Mouse (Mus musculus) NIH3T3 (cell line): ENCODE results near the gene Arhgap15.

Experiments used
- DNase-seq: peaks from one replicate; pipeline ENCODE4 v3.0.0-alpha.2; 2012; ENCODE audit warnings: low read depth

Arhgap15 gene

DNA sequence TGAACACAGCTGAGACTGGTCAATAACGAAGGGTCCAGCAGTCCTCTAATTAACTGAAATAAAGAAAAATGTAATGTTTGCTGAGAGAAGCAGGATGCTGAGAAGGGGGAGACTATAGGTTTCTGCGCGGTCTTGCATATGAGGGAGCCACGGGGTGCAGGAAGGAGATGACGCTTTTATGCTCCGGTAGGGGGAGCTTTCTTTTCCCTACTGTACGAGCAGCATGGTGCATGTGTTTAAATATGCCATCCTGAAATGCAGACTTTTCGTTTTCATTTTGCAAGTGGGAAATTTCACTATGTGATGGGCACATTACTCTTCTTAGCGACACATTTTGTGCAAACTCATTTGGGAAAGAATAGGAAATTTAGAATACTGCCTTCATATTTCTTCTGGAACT lies 442.1 kb downstream of the Arhgap15 start:
- DNase-seq = no peak

DNA sequence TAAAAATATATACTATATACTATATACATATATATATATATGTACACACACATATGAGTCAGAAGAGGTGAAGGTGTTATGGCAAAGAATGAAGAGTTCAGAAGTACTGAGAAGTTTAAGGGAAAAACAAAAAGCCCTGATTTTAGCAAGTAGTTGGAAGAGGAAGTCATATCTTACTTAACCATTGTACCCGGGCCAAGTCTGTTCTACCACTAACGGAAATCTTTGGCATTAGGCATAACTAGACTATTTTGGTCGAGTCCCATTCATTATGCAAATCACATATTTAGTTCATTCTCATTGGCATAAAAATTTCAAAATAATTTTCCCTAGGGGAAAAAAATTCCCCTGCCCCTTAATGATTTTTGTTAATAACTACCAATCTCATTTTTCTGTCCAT lies 443.4 kb downstream of the Arhgap15 start:
- DNase-seq = no peak

DNA sequence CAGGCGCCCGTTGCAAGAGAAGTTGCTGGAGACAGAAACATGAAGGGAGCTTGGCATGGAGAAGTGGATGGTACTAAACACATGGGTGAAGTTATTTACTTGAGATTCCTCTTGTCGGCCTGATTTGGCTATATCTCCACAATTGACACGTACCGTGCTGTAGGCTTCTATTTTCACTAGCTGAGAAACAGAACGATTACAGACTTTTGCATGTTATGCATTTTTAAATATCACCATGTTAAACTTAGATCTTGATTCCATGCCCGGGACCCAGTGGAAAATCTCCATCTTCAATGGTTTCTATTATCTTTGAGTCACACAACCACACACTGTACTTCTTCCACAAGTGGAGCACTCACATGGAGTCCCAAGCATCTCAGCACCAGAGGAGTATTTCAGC lies 466.9 kb downstream of the Arhgap15 start:
- no peak for DNase-seq

DNA sequence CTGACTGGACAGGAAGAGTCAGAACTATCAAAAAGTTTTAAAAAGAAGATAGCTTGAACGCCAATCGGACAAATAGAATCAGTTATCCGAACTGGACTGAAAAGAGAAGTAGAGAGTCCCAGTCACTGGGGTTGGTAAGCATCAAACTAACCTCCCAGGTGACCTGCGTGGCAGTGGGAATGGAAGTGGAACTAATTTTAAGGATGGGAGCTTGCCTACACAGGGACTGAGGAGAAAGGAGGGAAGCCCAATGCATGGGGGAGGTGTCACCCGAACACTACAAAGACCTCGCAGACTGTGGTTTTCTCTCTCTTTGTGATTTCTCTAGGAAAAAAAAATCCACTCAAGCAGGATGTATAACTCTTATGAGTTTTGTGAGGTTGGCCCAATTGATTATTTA lies 469.2 kb downstream of the Arhgap15 start:
- no peak for DNase-seq

DNA sequence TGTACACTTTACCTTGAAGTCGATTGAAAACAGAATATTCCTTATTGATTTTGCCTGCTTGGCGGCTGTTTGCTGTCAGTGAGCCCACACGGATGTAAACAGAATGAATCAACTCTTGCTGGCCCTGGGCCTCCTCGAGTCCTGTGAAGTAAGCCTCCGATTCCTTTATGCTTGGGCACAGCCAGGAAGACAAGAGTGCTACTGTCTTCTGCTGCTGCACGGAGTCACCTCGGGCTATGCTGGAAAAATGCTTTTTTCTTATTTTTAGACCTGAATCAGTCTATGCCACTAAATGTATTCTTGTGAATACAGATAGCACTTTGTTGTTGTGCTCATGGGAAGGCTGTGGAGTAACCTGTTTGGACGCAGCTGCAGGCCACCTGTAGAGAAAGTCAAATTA lies 469.7 kb downstream of the Arhgap15 start:
- DNase-seq = no peak

DNA sequence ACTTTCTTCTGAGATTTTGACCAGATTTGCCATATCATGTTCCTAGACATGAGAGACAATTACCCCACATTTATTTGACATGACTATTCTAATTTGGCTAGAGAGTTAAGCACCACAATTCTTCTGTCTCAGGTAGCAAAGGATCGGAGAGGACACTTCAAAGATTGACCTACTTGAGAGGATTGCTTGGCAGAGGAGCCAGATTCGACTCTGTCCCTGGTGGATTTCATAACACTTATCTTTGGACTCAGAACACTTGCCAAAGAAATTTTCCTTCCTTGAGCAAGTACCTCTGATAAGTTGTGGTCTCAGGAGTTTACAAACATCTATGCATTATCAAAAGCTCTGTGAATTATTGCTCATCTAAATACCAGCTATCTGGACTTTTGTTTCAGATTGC lies 473.1 kb downstream of the Arhgap15 start:
- DNase-seq = no peak

DNA sequence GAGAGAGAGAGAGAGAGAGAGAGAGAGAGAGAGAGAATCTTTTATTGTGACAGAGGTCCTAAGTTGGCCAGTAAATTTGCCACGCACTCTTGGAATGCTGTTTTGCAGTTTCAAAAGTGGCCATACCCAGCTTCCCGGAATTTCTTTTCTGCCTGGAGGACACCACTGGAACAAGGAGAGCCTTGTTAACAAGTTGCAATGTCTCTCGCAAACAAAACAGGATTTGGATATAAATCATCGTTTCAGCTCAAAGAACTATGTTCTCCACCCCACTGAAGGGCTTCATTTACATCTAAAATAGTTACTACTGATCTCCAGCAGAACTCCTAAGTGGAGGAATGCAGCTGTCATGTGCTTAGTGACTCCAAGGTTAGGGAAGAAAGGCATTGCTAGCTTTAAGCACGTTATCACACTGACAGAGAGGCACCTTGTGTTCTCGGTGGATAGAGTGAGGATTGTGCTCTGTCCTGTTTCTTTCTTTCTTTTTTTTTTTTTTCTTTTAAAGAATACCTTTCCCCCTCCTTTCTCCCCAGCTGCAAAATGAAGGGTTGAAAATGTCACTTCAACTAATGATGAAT lies 473.6 kb downstream of the Arhgap15 start:
- no peak for DNase-seq

DNA sequence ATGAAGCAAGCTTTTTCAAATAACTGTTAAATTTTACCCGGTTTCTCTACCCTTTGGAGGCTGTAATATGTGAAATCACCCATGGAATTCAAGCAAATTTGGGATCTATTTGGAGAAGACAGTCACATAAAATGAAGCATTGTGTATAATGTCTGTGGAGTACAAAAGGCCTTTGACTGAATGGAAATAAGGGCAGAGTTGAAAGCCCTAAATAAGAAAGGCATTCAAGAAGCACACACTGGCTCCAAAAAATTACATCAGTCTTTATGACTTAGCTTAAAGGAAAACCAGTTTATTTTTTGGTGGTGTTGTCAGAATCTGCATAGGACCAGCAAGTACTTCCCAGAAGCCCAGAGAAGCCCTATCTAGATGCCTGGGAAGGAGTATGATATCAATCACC lies 486.2 kb downstream of the Arhgap15 start:
- no peak for DNase-seq

DNA sequence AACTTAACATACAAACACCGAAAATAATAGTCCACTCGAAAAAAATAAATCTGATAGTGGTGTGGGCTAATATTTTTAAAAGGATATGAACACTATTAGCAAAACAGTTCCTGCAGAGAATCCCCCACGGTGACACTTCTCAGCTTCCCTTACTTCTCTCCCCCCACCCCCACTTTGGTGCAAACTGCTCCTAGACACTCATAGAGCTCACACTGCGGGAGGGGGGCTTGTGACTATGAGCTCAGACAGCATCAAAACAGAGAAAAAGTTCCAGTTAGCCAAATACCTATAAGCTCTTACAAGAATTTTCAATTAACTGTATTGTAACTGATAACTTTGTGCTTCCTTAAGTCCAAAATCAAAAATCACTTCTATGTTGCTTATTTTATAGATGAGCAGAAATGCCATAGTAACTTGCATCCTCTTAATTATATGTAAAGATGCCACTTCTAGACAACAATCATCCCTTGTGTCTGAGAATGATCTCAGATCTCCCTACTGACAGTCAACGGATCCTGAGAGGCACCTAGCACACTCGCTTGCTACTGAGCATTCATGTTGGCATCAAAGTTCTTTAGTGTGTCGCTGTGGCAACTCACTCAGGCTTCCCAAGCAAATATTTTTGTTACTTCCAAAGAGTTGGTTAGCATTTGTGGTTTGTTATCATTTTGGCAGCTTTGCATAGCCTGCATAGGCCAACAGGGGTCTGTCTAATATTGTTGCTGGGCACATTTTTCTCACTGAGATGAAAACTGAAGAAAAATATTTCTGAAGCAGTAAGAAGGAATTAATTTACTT lies 493.2 kb downstream of the Arhgap15 start:
- peak; percentile 17 for DNase-seq

DNA sequence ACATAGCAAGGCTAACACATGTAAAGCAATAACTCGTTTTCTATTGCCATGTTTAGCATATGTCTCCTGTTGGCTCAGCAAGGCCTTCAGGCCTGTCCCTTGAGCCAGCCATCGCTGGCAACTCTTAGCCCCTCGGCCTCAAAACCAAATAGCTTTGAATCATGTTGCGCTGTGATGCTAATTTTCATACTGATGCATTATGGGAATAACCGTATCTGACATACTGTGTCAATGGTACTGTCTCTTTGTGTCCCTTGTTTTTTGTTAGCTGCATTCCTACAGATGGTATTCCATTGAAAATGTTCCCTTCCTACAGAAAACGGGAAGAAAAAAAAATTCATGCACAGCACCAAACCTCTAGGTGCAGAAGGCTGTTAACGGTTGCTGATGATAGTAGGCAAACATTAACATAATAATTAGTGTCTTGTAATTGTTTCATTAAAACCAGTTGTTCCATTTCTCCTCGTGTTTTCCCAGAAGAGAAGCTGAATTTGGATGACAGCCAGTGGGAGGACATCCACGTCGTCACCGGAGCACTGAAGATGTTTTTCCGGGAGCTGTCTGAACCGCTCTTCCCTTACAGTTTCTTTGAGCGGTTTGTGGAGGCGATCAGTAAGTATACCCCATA lies 494.1 kb downstream of the Arhgap15 start:
- no peak for DNase-seq

DNA sequence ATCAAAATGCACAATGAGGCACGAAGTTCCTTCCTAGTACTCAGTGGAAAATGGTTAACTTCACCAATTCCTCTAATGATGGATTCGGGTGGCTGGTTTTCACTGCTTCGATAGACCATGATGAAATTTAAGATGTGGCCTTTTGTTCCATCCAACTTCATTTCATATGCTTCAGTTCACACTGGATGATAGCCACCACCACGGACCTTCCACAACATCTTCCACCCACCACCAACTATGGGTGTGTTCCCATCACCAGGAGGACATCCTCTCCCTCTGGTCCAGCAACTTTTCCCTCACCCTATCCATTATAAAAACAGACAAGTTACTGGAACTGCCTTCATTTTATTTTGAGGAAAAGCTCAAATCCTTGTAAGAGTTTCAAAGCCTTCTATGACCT lies 506.7 kb downstream of the Arhgap15 start:
- no peak for DNase-seq

DNA sequence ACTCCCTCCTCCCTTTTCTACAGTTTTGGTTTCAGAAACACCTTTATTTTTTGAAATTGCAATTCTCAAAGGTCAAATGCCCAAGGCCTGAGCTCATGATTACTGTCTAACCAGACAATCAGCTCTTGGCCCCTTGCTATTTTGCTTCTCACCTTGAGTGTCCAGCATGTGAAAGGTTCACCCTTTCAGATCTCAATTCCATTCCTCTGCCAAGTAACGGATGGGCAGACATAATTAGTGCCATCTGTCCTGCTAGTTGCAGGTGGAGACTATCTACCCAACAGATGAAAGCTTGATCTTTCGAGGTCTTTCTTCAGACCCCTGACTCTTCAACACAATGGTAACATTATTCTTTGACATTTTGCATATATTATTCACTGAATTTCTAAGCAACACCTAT lies 509.3 kb downstream of the Arhgap15 start:
- DNase-seq = no peak

DNA sequence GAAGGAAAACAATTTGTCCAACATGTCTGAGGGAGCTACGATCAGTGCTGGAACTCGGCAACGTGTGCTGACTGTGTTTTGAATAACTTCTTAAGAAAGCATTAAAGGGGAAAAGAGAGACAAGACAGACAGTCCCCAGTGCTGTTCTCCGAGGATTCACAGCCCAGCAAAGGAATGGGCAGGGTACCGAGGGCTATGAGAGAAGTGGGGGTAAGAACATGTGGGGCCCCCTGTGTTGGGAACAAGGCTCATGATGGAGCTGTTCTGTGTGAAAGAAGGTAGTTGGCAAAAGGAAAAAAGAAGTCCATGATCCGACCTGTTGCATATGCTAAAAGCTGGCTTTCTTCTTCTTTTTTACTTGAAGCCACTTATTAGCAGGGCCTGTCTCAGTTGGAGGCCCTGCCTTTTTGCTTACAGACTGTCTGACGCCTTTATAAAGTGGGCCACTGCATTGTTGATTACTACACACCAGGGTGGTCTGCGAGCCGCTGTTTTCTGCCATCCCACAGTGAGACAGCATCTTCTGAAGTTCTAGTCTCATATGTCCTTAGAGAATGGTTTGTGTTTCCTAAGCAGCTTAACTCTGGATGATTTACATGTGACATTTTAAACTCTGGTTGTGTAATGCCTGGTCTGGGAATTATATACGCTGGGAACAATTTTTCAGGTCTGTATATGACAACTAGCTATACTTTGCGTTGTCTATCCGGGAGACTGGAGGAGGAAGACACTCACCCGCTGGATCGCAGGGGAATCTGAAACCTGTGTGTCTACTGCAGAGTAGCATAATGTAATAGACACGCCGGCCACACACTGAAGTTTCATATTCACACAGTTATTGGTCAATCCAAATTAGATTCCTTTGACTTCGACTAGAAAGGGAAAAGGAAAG lies 523.1 kb downstream of the Arhgap15 start:
- DNase-seq = no peak

DNA sequence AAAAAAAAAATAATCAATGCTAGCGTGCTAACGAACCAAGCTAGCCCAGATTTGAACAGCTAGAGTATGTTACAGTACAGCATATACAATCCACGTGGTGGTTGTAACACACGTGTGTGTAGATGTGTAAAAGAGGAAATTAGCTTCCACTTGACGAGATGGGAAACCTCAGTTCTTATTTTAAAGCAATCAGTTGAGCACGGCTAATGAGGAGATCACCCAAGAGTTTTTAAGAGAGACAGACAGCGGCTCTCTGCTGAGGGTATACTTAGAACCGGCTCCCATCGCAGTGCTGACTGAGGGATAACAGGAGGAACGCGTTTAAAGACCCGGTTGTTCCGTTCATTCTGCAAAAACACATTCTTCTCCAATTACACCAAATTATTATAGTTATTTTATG lies 524.0 kb downstream of the Arhgap15 start:
- DNase-seq = no peak

DNA sequence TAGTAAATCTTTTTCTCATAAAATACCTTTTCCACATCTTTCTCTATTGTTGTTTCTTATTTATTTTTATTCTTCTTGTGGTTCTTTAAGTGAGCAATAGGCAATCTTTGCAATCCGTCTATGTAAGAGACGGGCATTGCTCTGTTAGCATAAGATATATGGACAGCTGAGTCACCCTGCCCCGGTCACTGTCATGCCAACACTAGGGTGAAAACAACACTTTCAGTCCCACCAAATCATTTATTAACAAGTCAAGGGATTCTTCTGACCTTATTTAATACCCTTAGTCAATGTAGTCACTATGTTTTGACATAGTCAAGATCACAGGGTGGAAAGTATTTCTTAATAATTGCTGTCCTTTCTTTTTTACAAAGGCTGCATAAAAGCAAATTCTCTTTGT lies 525.8 kb downstream of the Arhgap15 start:
- no peak for DNase-seq

DNA sequence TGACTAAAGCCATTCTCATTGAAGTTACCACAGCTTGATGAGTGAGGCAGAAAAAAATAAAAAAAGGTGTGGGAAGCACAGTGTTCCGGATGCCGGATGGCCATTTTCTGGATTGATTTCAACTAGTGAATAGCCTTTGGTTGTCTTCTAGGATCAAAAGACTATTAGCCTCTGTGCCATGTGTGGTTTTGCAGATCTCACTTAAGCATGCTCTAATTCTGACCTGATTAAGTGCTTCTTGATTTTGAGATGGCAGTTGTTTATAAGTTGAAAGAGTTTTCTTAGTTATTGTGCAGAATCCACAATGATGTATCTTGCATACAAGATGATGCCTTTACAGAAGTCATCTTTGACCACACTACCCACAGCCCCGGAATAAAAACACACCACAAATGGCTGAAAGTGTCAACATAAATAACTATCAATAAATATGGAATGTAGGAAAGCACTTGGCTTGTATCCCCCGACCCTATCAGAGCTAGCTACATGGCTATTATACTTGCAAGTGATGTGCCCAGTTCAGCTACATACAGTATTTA lies 537.6 kb downstream of the Arhgap15 start:
- no peak for DNase-seq

DNA sequence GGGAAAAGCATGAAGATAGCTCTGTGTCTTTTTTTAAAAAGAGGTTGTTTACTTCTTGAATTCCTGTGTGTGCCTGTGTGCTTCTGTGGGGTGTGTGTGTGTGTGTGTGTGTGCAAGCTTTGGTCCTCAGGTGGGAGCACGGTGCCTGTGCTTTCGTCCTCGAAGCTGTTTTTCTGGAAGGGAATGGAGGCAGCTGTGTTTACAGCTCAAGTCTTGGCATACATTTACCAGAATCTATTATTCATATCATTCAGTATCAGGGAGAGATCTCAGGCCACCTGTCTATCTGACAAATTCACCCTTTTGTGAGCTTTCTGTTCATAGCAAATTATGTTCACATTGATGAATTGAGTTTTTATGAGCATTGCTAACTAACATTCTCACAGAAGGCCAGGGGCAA lies 550.5 kb downstream of the Arhgap15 start:
- DNase-seq = no peak

DNA sequence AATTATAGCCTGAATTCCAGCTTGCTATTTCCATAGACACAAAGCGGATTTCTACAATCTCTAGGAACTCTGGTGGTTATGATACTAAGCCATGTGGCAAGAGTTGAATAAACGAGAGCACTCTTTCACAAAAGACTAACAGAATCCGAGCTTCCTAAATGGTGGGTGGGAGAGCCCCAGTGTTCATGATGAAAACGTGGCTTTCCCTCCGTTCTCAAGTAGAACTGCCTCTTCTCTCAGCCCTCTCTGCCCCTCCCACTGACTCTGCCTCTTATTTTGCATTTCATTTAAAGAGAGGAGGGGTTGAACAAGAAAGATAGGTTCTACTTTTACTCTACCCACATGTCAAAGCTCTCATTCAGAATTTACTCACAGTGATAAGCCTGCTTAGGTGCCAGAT lies 551.3 kb downstream of the Arhgap15 start:
- DNase-seq = no peak

DNA sequence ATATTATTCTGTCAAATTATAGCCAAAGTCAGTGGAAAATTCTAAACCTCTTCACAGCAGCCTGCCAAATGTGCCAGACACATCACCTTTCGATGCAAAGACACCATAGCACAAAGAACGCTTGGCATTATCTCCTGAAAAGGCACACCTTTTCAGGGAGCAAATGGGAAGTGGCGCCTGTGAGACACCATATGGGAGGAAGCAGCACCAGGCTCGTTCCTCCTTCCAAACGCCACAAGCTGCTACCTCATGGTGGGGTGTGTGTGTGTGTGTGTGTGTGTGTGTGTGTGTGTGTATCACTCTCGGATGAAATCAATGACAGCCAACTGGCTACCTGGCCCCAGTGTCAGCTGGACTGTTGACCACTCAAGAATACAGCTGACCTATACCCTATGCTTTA lies 551.8 kb downstream of the Arhgap15 start:
- DNase-seq = no peak

DNA sequence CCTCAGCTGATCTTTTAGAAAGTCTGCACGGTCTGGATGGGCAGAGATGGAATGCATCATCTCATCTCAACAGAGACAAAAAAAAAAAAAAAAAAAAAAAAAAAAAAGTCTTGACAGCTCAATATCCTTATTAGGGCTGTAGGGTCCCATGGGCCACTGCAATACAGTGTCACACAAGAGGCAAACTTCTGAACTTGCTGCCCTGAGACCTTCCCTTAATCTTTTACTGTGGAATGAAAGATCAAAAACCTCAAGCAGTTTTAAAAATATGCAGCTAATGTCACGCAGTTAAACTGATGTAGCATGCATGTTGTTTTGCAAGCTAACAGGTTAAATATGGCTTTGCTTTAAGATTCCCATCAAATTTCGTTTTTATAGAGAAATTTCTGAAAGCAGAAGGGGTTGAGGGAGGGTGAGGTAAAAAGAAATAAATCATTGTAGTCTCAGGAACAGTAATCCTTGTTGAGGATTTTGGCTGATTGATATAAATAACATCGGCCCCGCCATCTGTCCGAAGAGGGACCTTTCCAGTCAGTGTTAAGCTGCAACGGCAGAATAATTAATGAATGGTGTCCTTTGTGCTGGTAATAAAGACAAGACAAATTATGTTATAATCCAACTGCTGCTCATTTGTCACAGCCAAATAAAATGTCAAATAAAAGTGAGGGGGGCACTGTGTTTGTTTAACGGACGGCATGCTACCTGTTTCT lies 555.8 kb downstream of the Arhgap15 start:
- no peak for DNase-seq

DNA sequence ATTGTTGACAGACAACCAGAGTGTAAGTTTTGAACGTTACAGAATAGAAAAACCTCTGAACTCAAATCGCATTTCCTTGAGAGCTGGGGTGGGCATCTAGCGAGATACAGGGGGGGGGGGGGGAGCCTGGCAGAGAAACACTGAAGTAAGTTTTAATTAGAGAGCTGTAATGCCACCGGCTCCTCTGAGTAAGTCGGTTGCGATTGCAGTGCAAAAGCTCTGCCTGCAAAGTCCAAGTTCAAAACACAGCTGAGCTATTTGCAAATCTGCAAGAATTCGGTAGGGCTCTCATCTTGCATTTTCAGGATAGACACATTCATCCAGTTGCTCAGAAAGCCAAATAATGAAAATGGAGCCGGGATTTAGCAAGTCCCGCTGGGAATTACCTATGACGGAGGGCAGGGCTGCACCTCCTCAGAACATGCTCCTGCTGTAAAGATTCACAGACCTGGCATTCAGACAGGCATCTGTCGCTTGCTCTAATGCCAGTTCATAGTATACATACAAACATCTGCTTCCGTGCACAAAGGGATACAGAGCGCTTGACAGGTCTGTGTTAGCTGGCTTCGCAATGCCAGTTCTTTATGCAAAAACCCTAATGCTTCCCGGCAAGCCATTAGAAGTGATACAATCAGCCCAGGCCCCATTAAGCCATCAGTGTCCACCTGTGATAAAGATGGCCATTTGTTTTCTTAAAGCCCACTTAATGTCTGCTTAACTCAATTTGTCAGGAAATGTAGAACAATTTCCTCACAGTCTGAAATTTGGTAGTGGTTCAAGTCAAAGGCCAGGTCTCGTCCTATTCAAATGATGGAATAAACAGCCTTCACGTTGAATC lies 556.6 kb downstream of the Arhgap15 start:
- DNase-seq = no peak
